Mouse (Mus musculus): ENCODE results near the gene 1810010H24Rik.
A peak's percentile ranks its signal among the peaks of the same experiment; 100 is the strongest.

GRCm38 (mm10) chr11:107018606-107019005, 6.9 kb upstream of the 1810010H24Rik start:
- peak; percentile 44; the same call in 1 of the 2 replicates for TF ChIP-seq CTCF (IDR thresholded peaks at IDR 0.05; ENCODE audit: borderline replicate concordance, extremely low read depth, insufficient read depth, insufficient read length)
- TF ChIP-seq POLR2A (IDR thresholded peaks at IDR 0.05; ENCODE audit: borderline replicate concordance, extremely low read depth, insufficient read depth, insufficient read length, poor library complexity, severe bottlenecking): no peak
